Mouse (Mus musculus): ENCODE measurements at regions not wholly inside any gene's neighbourhood (a gene's known extent, or its start where the extent isn't known, plus 50 kb on each side); places are given as distances from the start of the nearest gene placed in this dataset.

GRCm38 (mm10) chr2:128339061-128339642 lies 213.3 kb downstream of the Bcl2l11 start:
- TF ChIP-seq POLR2A (IDR thresholded peaks at IDR 0.05; ENCODE audit: borderline replicate concordance, insufficient read depth, low read length) (no peak), CTCF (IDR thresholded peaks at IDR 0.05; ENCODE audit: borderline replicate concordance, insufficient read depth, low read depth, low read length) (no peak)

Measured in cerebellum, adult 2 months (tissue).